Mouse (Mus musculus) left cerebral cortex, adult 6 months (tissue): ENCODE data around the gene Prtn3. TPM values are rescaled to one million over a fixed set of nuclear protein-coding genes. Genes with fewer than 3 reads are reported as not detected.

Experiments used
- long read RNA-seq, 2 experiments: library from polyadenylated mRNA; unstranded; transcript quantifications; one replicate each; pipeline ENCODE4 v2.0.0; 2019 to 2020
- polyA plus RNA-seq: library from polyadenylated mRNA; unstranded; fragments of <200 nt; fragmentation: Nextera tagmentation; gene quantifications from 2 replicates; pipeline ENCODE4 v1.2.3, GENCODE M21; 2021

The Prtn3 gene
- 5.8 and 7.2 TPM in 2 replicates for polyA plus RNA-seq
- long read RNA-seq, experiment 1, transcript Prtn3-202 (4 exons, 843 nt), result major isoform, 5 of 8 reads
- long read RNA-seq, experiment 1, partial matches to known transcripts, result 0 of 8 reads
- long read RNA-seq, experiment 1, other reads (novel, unspliced or antisense), result 2 of 8 reads
- long read RNA-seq, experiment 2, partial matches to known transcripts, result 0 of 8 reads
- long read RNA-seq, experiment 2, other reads (novel, unspliced or antisense), result 2 of 8 reads

GRCm38 (mm10) chr10:79874290-79874862 is at the start of gene Prtn3, which contains the start of gene Plppr3:
Gene Prtn3 (plus strand): TSS chr10:79874476.
Gene Plppr3 (minus strand): TSS chr10:79874634.

GRCm38 (mm10) chr10:79853860-79854795 is 20.1 kb upstream of the Prtn3 start, which contains the start of gene Ptbp1:
Gene Ptbp1 (plus strand): TSS chr10:79854427.

DNA sequence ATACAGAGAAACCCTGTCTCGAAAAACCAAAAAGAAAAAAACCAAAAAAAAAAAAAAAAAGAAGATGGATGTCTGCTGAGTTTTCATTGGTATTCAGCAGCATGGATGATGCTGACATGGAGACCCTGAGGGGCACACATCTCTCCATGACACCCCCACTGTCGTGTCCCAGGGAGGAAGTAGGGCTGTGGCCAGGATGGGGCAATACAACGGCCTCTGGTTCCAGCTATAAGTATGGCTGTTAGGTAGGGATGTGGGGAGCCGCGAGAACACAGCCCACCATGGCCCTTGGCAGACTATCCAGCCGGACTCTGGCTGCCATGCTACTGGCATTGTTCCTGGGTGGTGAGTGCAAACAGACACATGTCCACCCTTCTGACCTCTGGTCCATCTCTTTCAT is 11.8 kb downstream of the Prtn3 start, which contains the start of gene Elane:
Elane (plus strand) TSS at position 194 of the 400 bp plus-strand sequence.

DNA sequence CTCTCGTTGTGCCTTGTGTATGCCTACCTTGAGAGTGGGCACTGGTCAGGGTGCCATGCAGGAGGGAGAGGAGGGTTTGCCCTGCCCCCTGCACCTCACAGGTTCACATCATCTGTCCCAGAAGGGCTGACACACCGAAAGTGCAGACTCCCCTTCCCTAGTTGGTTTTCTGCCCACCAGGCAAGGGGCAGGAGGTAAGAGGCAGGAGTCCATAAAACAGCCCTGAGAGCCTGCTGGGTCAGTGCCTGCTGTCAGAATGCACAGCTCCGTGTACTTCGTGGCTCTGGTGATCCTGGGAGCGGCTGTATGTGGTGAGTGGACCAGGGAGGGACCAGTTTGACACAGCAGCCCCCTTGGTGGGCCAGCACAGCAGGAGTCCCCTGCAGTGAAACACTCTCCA is 16.4 kb downstream of the Prtn3 start, which contains the start of gene Cfd:
Cfd (plus strand) TSS at position 184 of the 400 bp plus-strand sequence.

GRCm38 (mm10) chr10:79908167-79909091 is 34.2 kb downstream of the Prtn3 start, which contains the start of gene Med16:
Gene Med16 (minus strand): TSS chr10:79908923.

DNA sequence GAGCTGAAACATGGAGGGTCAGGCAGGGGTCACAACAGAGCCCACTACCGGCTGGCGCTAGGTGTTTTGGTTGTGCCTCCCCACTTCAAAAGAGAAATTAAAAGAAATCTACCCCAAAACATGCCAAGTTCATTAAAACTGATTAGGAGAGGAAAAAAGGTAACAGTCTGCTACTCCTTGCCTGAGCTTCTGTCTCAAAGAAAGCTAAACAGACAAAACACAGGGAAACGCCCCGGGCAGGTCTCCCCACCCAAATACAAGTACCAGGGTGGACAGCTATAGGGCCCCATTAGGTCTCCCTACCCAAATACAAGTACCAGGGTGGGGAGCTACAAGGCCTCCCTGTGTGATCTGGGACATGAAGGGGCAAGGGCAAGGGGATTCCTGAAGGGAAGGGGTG is 36.3 kb downstream of the Prtn3 start, which contains the start of gene Gm26602:
Gm26602 (plus strand) TSS at position 301 of the 400 bp plus-strand sequence.

DNA sequence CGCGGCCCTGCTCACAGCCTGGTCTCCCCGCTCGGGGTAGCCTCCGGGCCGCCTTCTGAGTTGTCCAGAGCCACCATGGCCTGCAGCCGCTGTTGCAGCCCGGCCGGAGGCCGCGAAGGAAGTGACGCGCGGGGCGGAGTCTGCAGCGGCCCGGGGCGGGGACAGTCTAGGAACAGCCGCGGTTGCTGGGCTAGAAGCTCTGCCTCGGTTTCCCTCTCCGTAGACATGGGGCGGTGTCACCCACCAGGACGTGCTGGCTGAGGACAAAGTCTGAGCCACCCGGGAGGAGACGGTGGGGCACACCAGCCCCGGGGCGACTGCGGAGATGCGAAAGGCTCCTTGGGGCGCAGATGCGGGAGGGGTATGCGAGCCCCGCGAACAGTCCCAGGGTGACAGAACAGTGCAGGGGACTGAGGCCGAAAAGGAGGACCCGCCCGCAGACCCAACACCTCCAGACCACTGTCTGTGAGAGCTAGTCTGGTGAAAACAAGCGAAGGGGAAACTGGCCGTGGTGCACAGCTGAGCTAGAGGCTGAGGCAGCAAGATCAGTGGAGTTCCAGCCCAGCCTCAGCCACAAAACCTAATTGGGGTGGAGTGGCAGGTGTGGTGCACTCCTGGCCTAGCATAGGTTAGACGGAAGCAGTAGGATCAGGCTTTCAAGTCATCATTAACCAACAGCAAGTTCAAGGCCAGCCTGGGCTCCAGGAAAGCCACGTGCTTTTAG is 42.7 kb downstream of the Prtn3 start, which contains the start of gene Kiss1r:
Kiss1r (plus strand) TSS at position 164 of the 724 bp plus-strand sequence.

GRCm38 (mm10) chr10:79920958-79921535 is 46.8 kb downstream of the Prtn3 start, which contains the start of gene R3hdm4:
Gene R3hdm4 (minus strand): TSS chr10:79921208.

GRCm38 (mm10) chr10:79926491-79927323 is 52.4 kb downstream of the Prtn3 start, which contains the start of gene Arid3a:
Gene Arid3a (plus strand): TSS chr10:79927043.

Other genes starting within 250 kb of the Prtn3 start
- 2.0 and 14.5 TPM in 2 replicates for gene Shc2, start 236.6 kb upstream of the Prtn3 start, polyA plus RNA-seq
- 0.27 and 0.31 TPM in 2 replicates for gene Odf3l2, start 228.7 kb upstream of the Prtn3 start, polyA plus RNA-seq
- not detected in 2 replicates for gene Madcam1, start 209.9 kb upstream of the Prtn3 start, polyA plus RNA-seq
- gene Tpgs1, start 205.1 kb upstream of the Prtn3 start, polyA plus RNA-seq, result 153 and 198 TPM in 2 replicates
- 20.2 and 34.0 TPM in 2 replicates for gene Cdc34, start 192.3 kb upstream of the Prtn3 start, polyA plus RNA-seq
- 0.33 and 0.59 TPM in 2 replicates for gene Gzmm, start 185.5 kb upstream of the Prtn3 start, polyA plus RNA-seq
- gene Bsg, start 170.0 kb upstream of the Prtn3 start, polyA plus RNA-seq, result 1,192 and 1,209 TPM in 2 replicates
- 2.8 and 11.0 TPM in 2 replicates for gene Hcn2, start 157.8 kb upstream of the Prtn3 start, polyA plus RNA-seq
- 16.1 and 23.3 TPM in 2 replicates for gene Polrmt, start 127.9 kb upstream of the Prtn3 start, polyA plus RNA-seq
- 5.9 and 7.2 TPM in 2 replicates for gene Fgf22, start 119.4 kb upstream of the Prtn3 start, polyA plus RNA-seq
- gene Rnf126, start 107.5 kb upstream of the Prtn3 start, polyA plus RNA-seq, result 8.2 and 82.8 TPM in 2 replicates
- 1.2 and 1.8 TPM in 2 replicates for gene Fstl3, start 97.2 kb upstream of the Prtn3 start, polyA plus RNA-seq
- 1.1 and 2.3 TPM in 2 replicates for gene Prss57, start 83.5 kb upstream of the Prtn3 start, polyA plus RNA-seq
- 53.6 and 165 TPM in 2 replicates for gene Palm, start 80.9 kb upstream of the Prtn3 start, polyA plus RNA-seq
- 0.13 and 0.25 TPM in 2 replicates for gene Misp, start 53.5 kb upstream of the Prtn3 start, polyA plus RNA-seq
- gene Ptbp1, start 20.0 kb upstream of the Prtn3 start, polyA plus RNA-seq, result 15.2 and 16.7 TPM in 2 replicates
- gene Plppr3, start 158 bp downstream of the Prtn3 start, polyA plus RNA-seq, result 33.9 and 47.5 TPM in 2 replicates
- not detected in 2 replicates for gene Elane, start 11.8 kb downstream of the Prtn3 start, polyA plus RNA-seq
- not detected in 2 replicates for gene Cfd, start 16.4 kb downstream of the Prtn3 start, polyA plus RNA-seq
- gene Med16, start 34.4 kb downstream of the Prtn3 start, polyA plus RNA-seq, result 30.8 and 51.7 TPM in 2 replicates
- gene Gm26602, start 36.4 kb downstream of the Prtn3 start, polyA plus RNA-seq, result not detected in 2 replicates
- gene Kiss1r, start 42.5 kb downstream of the Prtn3 start, polyA plus RNA-seq, result 4.6 and 5.7 TPM in 2 replicates
- gene R3hdm4, start 46.7 kb downstream of the Prtn3 start, polyA plus RNA-seq, result 220 and 307 TPM in 2 replicates
- gene Arid3a, start 52.6 kb downstream of the Prtn3 start, polyA plus RNA-seq, result 1.3 and 1.9 TPM in 2 replicates
- 71.4 and 97.3 TPM in 2 replicates for gene Wdr18, start 85.7 kb downstream of the Prtn3 start, polyA plus RNA-seq
- gene Grin3b, start 96.2 kb downstream of the Prtn3 start, polyA plus RNA-seq, result 0.11 and 0.25 TPM in 2 replicates
- 15.5 and 16.3 TPM in 2 replicates for gene Tmem259, start 109.9 kb downstream of the Prtn3 start, polyA plus RNA-seq
- gene Cnn2, start 114.1 kb downstream of the Prtn3 start, polyA plus RNA-seq, result 9.0 and 11.4 TPM in 2 replicates
- gene Abca7, start 122.0 kb downstream of the Prtn3 start, polyA plus RNA-seq, result 1.4 and 1.5 TPM in 2 replicates
- 1.1 and 1.3 TPM in 2 replicates for gene Arhgap45, start 142.2 kb downstream of the Prtn3 start, polyA plus RNA-seq
- 196 and 262 TPM in 2 replicates for gene Polr2e, start 165.3 kb downstream of the Prtn3 start, polyA plus RNA-seq
- gene Gpx4, start 172.7 kb downstream of the Prtn3 start, polyA plus RNA-seq, result 1,067 and 1,120 TPM in 2 replicates
- gene Sbno2, start 231.1 kb downstream of the Prtn3 start, polyA plus RNA-seq, result 2.7 and 3.4 TPM in 2 replicates
- gene Stk11, start 241.3 kb downstream of the Prtn3 start, polyA plus RNA-seq, result 13.1 and 20.8 TPM in 2 replicates